In genomic region chr7:116156894-116157143, GRCm38 (mm10) we compare ENCODE assay signal across 18 mouse cellular contexts.
A peak's percentile ranks its signal among the peaks of the same experiment; 100 is the strongest.
DNase-seq lines count a peak whose midpoint lies in the region; ATAC-seq lines count a peak whose summit lies in the region.
"Had no signal": no experiment of that assay in that cellular context is flagged by ENCODE, and none has a peak within 500 bp of the region (broad histone marks: within the 10 kb centered on the region; RNA-seq: fewer than 3 reads in every experiment).

No protein-coding gene starts in this region.

- H3K36me3 ChIP-seq in kidney, embryonic 15.5 days: peaks cover 4% of the 10 kb centered on the region; the same call in 1 of the 2 replicates

- no peak overlapping the region for H3K4me3 ChIP-seq in kidney, embryonic 15.5 days (replicated peaks)
- H3K4me3 ChIP-seq: hindbrain, embryonic 13.5 days; left cerebral cortex, adult 2 months; midbrain, embryonic 12.5 days had no signal

- no peak overlapping the region for H3K9ac ChIP-seq in kidney, embryonic 15.5 days
- H3K9ac ChIP-seq: hindbrain, embryonic 13.5 days; midbrain, embryonic 12.5 days had no signal

- H3K9me3 ChIP-seq in kidney, embryonic 15.5 days (replicated peaks): no peaks in the 10 kb centered on the region
- H3K9me3 ChIP-seq: hindbrain, embryonic 13.5 days; midbrain, embryonic 12.5 days had no signal

- no peak overlapping the region for H3K4me2 ChIP-seq in kidney, embryonic 15.5 days
- H3K4me2 ChIP-seq: hindbrain, embryonic 13.5 days; midbrain, embryonic 12.5 days had no signal

- peak; percentile 27 for DNase-seq in adrenal gland, postnatal 25 days
- DNase-seq in adrenal gland, postnatal 36 days: no peak
- DNase-seq in kidney, postnatal 25 days: no peak
- DNase-seq in gonadal fat pad, adult 2 months (ENCODE audit: low read depth): peak; percentile 17
- DNase-seq in lung, postnatal 14 days: peak; percentile 26
- no peak for DNase-seq in cerebellum, adult 9-11 months
- DNase-seq in gastrocnemius, postnatal 10 days: no peak
- DNase-seq: cerebellum, adult 18-20 months; liver; right cerebral cortex, adult 18-20 months; thymus, postnatal 4 days had no signal

- H3K27ac ChIP-seq in kidney, embryonic 15.5 days: no peak overlapping the region
- H3K27ac ChIP-seq: hindbrain, embryonic 13.5 days; left cerebral cortex, adult 2 months; midbrain, embryonic 12.5 days; stomach, postnatal 0 days had no signal

- H3K27me3 ChIP-seq in kidney, embryonic 15.5 days: no peaks in the 10 kb centered on the region
- H3K27me3 ChIP-seq: hindbrain, embryonic 13.5 days; midbrain, embryonic 12.5 days; Patski had no signal

- 0 out of 2 replicates have a peak, but pooled peaks have one; percentile 20 for ATAC-seq in kidney, embryonic 15.5 days (replicated peaks; ENCODE audit: low FRiP score)
- ATAC-seq: intestine, postnatal 0 days; Patski had no signal

- 0 out of 2 replicates have a peak, but pooled peaks cover 2% of the 10 kb centered on the region for H3K4me1 ChIP-seq in kidney, embryonic 15.5 days
- H3K4me1 ChIP-seq: midbrain, embryonic 12.5 days had no signal

- WGBS in kidney, embryonic 15.5 days: 71% methylated on average over 14 of the region's 14 CpGs

Comparison
In these comparisons a context has a peak if more than half of its experiments do, and no peak if none do; other contexts are left out.
1. DNase-seq: peak in adrenal gland, postnatal 25 days (single experiment), gonadal fat pad, adult 2 months (single experiment) and lung, postnatal 14 days (single experiment); none in adrenal gland, postnatal 36 days (0 of 2), kidney, postnatal 25 days (0 of 2), cerebellum, adult 9-11 months (single experiment) and gastrocnemius, postnatal 10 days (single experiment).